Mouse (Mus musculus) erythroblast, adult 5-6 weeks (primary cell): Measurements from ENCODE around the gene Nelfb. TPM values are rescaled to one million over a fixed set of nuclear protein-coding genes. Genes with fewer than 3 reads are reported as not detected.
A peak's percentile ranks its signal among the peaks of the same experiment; 100 is the strongest.

Experiments
- ATAC-seq: replicated peaks from 2 replicates; pipeline ENCODE4 v1.8.0; 2016; ENCODE audit warnings: moderate number of reproducible peaks, mild to moderate bottlenecking, moderate TSS enrichment, inconsistent platforms; ENCODE audit not compliant: poor library complexity, low FRiP score, severe bottlenecking
- total RNA-seq, 2 experiments: library from RNA; stranded (forward) in 1 of 2; stranded (reverse) in 1 of 2; fragments of 150-400 nt in 1 of 2; fragments of 200-764, 138-1000 nt in 1 of 2; gene quantifications; 2 replicates each; pipeline versions ENCODE4 v1.2.3 to v1.2.4; 2015 to 2017; ENCODE audit warnings: low replicate concordance in 2 of 2

The Nelfb gene
- total RNA-seq, 2 experiments from 2014 or later, result 0.77 to 25.7 TPM

- ATAC-seq, result peak; percentile 47; the same call in 1 of the 2 replicates
Observed at GRCm38 (mm10) chr2:25180478-25180903, 30.8 kb downstream of the Nelfb start, which contains the start of gene Nrarp. Gene Nrarp, plus strand, starts transcription at chr2:25180758.

- no peak for ATAC-seq
Observed at GRCm38 (mm10) chr2:25179566-25180217, 31.6 kb downstream of the Nelfb start.

GRCm38 (mm10) chr2:25178285-25178972, 32.9 kb downstream of the Nelfb start:
- ATAC-seq, result no peak

- ATAC-seq, result no peak
Observed at GRCm38 (mm10) chr2:25177685-25178084, 33.6 kb downstream of the Nelfb start.

- no peak for ATAC-seq
Observed at GRCm38 (mm10) chr2:25177076-25177475, 34.2 kb downstream of the Nelfb start.

GRCm38 (mm10) chr2:25176573-25176972, 34.7 kb downstream of the Nelfb start:
- ATAC-seq, result no peak

GRCm38 (mm10) chr2:25175690-25176078, 35.6 kb downstream of the Nelfb start:
- ATAC-seq, result no peak

- ATAC-seq, result no peak
Observed at GRCm38 (mm10) chr2:25174866-25175689, 36.2 kb downstream of the Nelfb start.

- ATAC-seq, result no peak
Observed at GRCm38 (mm10) chr2:25173821-25174220, 37.5 kb downstream of the Nelfb start.

GRCm38 (mm10) chr2:25172629-25173028, 38.7 kb downstream of the Nelfb start:
- ATAC-seq, result no peak

GRCm38 (mm10) chr2:25171769-25172153, 39.5 kb downstream of the Nelfb start:
- ATAC-seq, result no peak

- ATAC-seq, result no peak
Observed at GRCm38 (mm10) chr2:25171101-25171768, 40.1 kb downstream of the Nelfb start.

GRCm38 (mm10) chr2:25170326-25171100, 40.8 kb downstream of the Nelfb start:
- no peak for ATAC-seq

GRCm38 (mm10) chr2:25169778-25170177, 41.5 kb downstream of the Nelfb start:
- no peak for ATAC-seq

- ATAC-seq, result no peak
Observed at GRCm38 (mm10) chr2:25168665-25168978, 42.7 kb downstream of the Nelfb start.

GRCm38 (mm10) chr2:25167919-25168664, 43.2 kb downstream of the Nelfb start:
- ATAC-seq, result no peak

GRCm38 (mm10) chr2:25167481-25167880, 43.8 kb downstream of the Nelfb start:
- ATAC-seq, result no peak

- ATAC-seq, result peak; percentile 71
Observed at GRCm38 (mm10) chr2:25157655-25158054, 53.6 kb downstream of the Nelfb start.

GRCm38 (mm10) chr2:25156990-25157389, 54.3 kb downstream of the Nelfb start:
- ATAC-seq, result no peak
